Mouse (Mus musculus) neural tube, embryonic 12.5 days (tissue): ENCODE measurements around the gene Glt8d1. TPM values are rescaled to one million over a fixed set of nuclear protein-coding genes. Genes with fewer than 3 reads are reported as not detected.

Experiments used
- ATAC-seq: fragments of 200-750 bp; cut with Nextera tagmentation; 2 replicates; pipeline ENCODE4 v1.8.0; 2017; ENCODE audit warnings: low read depth, mild to moderate bottlenecking, moderate TSS enrichment, moderate library complexity; ENCODE audit not compliant: low FRiP score
- H3K27ac ChIP-seq: fragments of 300-500 bp; sonication (generic); 2 replicates; pipeline ENCODE4 v1.5.1; 2016
- H3K27me3 ChIP-seq: fragments of 300-500 bp; sonication (generic); replicated peaks from 2 replicates; pipeline ENCODE4 v1.6.1; 2016; ENCODE audit warnings: mild to moderate bottlenecking
- H3K36me3 ChIP-seq: fragments of 300-500 bp; sonication (generic); 2 replicates; pipeline ENCODE4 v1.6.1; 2016; ENCODE audit warnings: mild to moderate bottlenecking
- H3K4me1 ChIP-seq: fragments of 300-500 bp; sonication (generic); 2 replicates; pipeline ENCODE4 v1.6.1; 2016
- H3K4me2 ChIP-seq: fragments of 300-500 bp; sonication (generic); replicated peaks from 2 replicates; pipeline ENCODE4 v1.6.1; 2016; ENCODE audit warnings: mild to moderate bottlenecking
- H3K4me3 ChIP-seq: fragments of 300-500 bp; sonication (generic); 2 replicates; pipeline ENCODE4 v1.5.1; 2016
- H3K9ac ChIP-seq: fragments of 300-500 bp; sonication (generic); 2 replicates; pipeline ENCODE4 v1.6.1; 2016; ENCODE audit warnings: mild to moderate bottlenecking
- H3K9me3 ChIP-seq: fragments of 300-500 bp; sonication (generic); 2 replicates; pipeline ENCODE4 v1.6.1; 2016; ENCODE audit warnings: mild to moderate bottlenecking
- WGBS: fragments of 180-500 bp; shearing (Covaris S2); methylation state at CpG from one replicate; pipeline ENCODE4 v1.1.7; 2016; 5-methylcytosine and 5-hydroxymethylcytosine counted together
- polyA plus RNA-seq: library from polyadenylated mRNA; unstranded; fragments of >200 nt; fragmentation: Nextera tagmentation; extraction: Ambion mirVana; gene quantifications from 2 replicates; pipeline ENCODE4 v1.2.1, GENCODE M21; 2016

Gene Glt8d1
- polyA plus RNA-seq, 1 experiment from 2014 or later: 65.4 TPM

DNA sequence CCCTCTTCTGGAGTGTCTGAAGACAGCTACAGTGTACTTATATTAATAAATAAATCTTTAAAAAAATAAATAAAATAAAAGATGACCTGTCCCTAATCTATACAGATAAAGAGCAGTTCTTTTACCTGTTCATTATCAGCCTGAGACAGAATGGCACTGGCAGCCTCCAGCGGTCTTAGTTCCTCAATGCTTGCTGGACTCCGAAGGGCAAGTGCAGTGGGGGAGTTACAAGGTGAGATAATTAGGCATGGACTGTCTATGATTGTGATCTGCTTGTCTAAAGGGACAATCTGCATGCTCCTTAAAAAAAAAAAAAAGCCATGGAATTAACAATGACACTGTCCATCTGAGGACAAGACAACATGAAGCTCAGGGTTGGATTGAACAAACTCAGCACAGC is 12.7 kb downstream of the Glt8d1 start:
- H3K27me3 ChIP-seq: no peaks in the 10 kb centered on the region
- no peak overlapping the region for H3K4me2 ChIP-seq
- no peak overlapping the region for H3K27ac ChIP-seq
- 97% methylated on average over 2 of the region's 2 CpGs for WGBS
- H3K4me1 ChIP-seq: peaks cover 12% of the 10 kb centered on the region
- peaks cover 81% of the 10 kb centered on the region for H3K36me3 ChIP-seq
- no peak for ATAC-seq
- no peak overlapping the region for H3K4me3 ChIP-seq
- no peaks in the 10 kb centered on the region for H3K9me3 ChIP-seq
- no peak overlapping the region for H3K9ac ChIP-seq

DNA sequence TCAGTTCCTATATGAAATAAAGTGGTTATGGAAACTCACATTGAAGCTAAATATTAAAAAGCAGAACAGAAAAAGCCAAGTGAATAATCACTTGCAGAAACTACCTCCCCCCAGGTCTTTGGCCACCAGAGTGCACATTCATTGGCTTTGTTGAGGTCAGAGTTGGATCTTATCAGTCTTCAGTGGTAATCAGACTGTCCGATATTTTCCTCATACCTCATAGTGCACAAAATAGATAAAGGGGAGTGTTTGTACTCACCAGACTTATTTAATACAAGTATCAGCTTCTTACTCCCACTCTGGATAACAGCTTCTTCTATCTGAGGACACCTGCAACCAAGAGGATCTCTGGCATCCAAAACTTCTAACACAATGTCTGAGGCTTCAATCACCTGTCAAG is 14.9 kb downstream of the Glt8d1 start:
- Histone ChIP-seq H3K4me3 (no peak overlapping the region), H3K27me3 (no peaks in the 10 kb centered on the region), H3K4me1 (peaks cover 21% of the 10 kb centered on the region), H3K27ac (no peak overlapping the region), H3K9me3 (no peaks in the 10 kb centered on the region), H3K36me3 (peaks cover 62% of the 10 kb centered on the region), H3K4me2 (no peak overlapping the region), H3K9ac (no peak overlapping the region)
- ATAC-seq: no peak
- 97% methylated on average over 1 of the region's 1 CpGs for WGBS

DNA sequence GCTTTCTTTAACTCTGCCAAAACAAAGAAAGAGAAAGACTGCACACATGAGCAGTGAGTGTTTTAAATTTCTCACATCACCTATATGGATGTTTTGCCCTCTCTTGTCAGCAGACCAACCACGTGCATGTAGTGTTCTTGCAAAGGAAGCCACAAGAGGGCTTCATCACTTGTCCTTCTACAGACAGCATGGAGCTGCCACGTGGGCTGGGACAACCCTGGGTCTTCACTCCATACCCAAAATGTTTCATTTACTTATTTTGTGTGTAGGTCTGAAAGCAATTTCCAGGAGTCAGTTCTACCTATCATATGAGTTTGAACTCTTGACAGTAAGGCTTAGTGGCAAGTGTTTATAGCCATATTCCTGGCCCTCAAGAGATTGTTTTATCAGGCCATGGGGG is 16.7 kb downstream of the Glt8d1 start:
- Histone ChIP-seq H3K4me2 (peak overlapping the region; percentile 83), H3K4me1 (peaks cover 21% of the 10 kb centered on the region), H3K36me3 (peaks cover 44% of the 10 kb centered on the region), H3K9me3 (no peaks in the 10 kb centered on the region), H3K27me3 (no peaks in the 10 kb centered on the region), H3K4me3 (peak overlapping the region; percentile 77), H3K9ac (peak overlapping the region; percentile 93), H3K27ac (no peak overlapping the region)
- 0% methylated on average over 2 of the region's 2 CpGs for WGBS
- no peak for ATAC-seq

DNA sequence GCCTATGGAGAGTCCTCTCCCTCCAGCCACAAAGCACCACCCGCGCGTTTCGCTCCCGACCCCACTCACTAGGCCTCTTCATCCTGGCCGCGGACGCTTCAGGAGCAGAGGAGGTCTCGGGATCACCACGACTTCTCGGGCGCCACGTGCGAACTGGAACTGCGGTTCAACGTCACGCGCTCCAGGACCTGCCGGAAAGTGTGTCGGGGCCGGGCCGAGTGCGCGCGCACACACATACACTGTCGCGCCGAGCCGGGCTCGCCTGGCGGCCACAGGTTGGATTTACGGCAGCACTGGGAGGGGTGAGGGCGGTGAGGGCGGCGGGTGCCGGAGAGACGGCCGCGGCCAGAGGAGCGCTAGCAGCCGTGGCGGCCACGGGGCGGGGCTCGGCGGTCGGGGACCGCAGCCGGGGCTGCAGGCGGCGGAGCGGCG is 17.7 kb downstream of the Glt8d1 start, which contains the start of the genes Pbrm1 and Gnl3:
Gene Pbrm1, plus strand, starts transcription at position 279 of the 432 bp plus-strand sequence.
Gene Gnl3, minus strand, starts transcription at position 293 of the 432 bp plus-strand sequence.
- Histone ChIP-seq H3K9me3 (no peaks in the 10 kb centered on the region), H3K4me2 (peak within 1 kb of the TSS; percentile 83), H3K9ac (peak within 1 kb of the TSS; percentile 93), H3K36me3 (peaks cover 39% of the 10 kb centered on the region), H3K4me3 (peak within 1 kb of the TSS; percentile 77), H3K27ac (peak within 1 kb of the TSS; percentile 99), H3K4me1 (peaks cover 21% of the 10 kb centered on the region), H3K27me3 (no peaks in the 10 kb centered on the region)
- ATAC-seq: peak; percentile 93
- WGBS: 1% methylated on average over 53 of the region's 53 CpGs

DNA sequence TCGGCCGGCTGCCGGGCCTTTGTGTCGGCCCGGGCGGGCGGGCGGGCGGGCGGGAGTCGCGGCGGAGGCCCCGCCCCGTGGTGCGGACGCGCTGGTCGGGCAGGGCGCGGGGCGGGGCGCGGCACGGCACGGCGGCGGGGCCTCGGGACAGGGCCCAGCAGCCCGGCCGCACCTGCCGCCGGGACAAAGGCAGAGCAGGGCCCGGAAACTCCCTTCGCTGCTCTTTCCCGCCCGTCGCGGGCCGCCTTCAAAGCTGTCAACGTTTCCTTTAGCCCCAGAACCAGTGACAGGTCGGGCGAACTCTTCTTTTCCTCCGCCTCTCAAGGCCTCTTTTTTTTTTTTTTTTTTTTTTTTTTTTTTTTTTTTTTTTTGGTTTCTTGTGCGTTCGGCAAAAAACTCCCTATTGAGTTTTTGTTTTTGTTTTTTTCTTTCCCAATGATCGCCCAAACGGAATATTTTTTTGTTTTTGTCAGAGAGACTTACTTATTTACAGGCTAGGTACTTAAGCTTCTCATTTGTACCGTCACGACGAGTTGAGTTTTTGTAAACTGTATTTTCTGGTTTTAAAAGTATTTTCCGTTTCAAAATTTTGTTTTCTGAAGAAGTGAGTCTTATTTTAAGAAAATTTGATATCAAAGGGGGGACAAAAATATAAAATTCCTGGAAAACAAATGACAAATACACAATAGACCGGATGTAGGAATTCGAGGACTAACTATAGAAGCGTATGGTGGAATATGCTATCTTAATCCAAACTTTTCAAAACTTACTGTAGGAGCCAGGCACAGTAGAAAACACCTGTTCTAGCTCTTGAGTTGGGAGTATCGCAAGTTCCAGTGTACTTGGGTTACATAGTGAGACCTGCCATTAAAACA is 18.4 kb downstream of the Glt8d1 start:
- peaks cover 37% of the 10 kb centered on the region for H3K36me3 ChIP-seq
- H3K4me2 ChIP-seq: peak overlapping the region; percentile 62
- WGBS: 6% methylated on average over 36 of the region's 56 CpGs

DNA sequence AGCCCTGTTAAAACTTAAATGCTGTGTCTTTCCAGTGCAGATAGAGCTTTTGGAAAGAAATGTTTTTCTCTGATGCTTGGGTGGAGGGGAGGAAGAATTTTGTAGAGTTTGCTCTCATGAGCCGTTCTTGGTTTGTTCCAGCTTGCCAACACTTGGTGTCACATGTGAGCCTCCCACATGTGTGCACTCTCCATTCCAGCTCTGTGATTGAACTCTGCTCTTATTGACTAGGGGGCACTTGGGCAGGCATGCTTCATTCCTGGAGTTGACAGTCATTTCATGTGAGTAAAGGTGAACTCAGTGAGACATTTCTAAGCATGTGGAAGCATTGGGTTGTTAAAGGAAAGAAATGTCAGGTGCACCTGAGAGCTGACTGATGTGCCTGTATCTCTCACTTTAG is 21.4 kb downstream of the Glt8d1 start:
- Histone ChIP-seq H3K9me3 (no peaks in the 10 kb centered on the region), H3K27me3 (no peaks in the 10 kb centered on the region), H3K9ac (no peak overlapping the region), H3K36me3 (peaks cover 38% of the 10 kb centered on the region), H3K4me1 (peaks cover 18% of the 10 kb centered on the region), H3K4me3 (no peak overlapping the region), H3K4me2 (no peak overlapping the region), H3K27ac (no peak overlapping the region)
- 65% methylated on average over 1 of the region's 1 CpGs for WGBS
- ATAC-seq: no peak

More for the DNA sequence above, 18.4 kb downstream of the Glt8d1 start:
- Histone ChIP-seq H3K9ac (peak overlapping the region; percentile 93), H3K27ac (peak overlapping the region; percentile 99), H3K27me3 (no peaks in the 10 kb centered on the region), H3K4me1 (peaks cover 21% of the 10 kb centered on the region), H3K9me3 (no peaks in the 10 kb centered on the region), H3K4me3 (peak overlapping the region; percentile 77)
- peak; percentile 96 for ATAC-seq

DNA sequence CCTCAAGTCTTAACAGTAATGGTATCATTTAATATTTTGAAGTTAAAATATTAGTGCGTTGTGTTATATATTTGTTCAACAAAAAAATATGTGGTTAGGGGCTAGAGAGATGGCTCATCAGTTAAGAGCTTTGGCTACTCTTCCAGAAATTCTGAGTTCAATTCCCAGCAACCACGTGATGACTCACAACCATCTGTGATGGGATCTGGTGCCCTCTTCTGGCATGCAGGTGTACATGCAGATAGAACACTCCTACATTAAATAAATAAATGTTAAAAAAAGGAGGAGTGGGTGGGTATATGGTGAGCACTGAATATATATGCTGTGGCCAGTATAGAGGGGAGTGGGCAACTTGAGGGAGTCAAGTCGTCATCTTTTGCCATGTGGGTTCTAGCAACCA is 24.6 kb downstream of the Glt8d1 start:
- H3K9me3 ChIP-seq: no peaks in the 10 kb centered on the region
- no peaks in the 10 kb centered on the region for H3K27me3 ChIP-seq
- WGBS: 75% methylated on average over 3 of the region's 3 CpGs
- no peak overlapping the region for H3K4me3 ChIP-seq
- ATAC-seq: no peak
- peaks cover 60% of the 10 kb centered on the region for H3K36me3 ChIP-seq
- no peak overlapping the region for H3K27ac ChIP-seq
- H3K4me2 ChIP-seq: no peak overlapping the region
- H3K4me1 ChIP-seq: peaks cover under 1% of the 10 kb centered on the region; the same call in 1 of the 2 replicates
- no peak overlapping the region for H3K9ac ChIP-seq

DNA sequence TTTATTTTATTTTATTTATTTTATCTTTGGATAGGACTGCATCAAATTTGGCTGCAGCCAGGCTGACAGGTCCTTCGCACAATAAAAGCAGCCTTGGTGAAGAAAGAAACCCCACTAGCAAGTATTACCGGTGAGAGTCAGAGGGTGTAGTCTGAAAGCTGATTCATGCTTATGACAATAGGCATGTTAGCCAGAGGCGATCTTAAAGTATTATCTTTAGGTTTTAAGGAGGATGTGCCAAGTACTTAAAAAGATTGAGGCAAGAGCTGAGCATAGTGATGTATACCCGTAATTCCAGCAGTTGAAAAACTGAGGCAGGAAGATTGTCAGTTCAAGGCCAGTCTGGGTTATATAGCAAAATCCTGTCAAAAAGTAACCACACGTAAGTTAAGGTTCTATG is 44.1 kb downstream of the Glt8d1 start:
- Histone ChIP-seq H3K27ac (no peak overlapping the region), H3K4me3 (no peak overlapping the region), H3K9ac (no peak overlapping the region), H3K4me1 (no peaks in the 10 kb centered on the region), H3K9me3 (no peaks in the 10 kb centered on the region), H3K4me2 (no peak overlapping the region), H3K27me3 (no peaks in the 10 kb centered on the region), H3K36me3 (peaks cover 69% of the 10 kb centered on the region)
- no peak for ATAC-seq
- WGBS: 94% methylated on average over 5 of the region's 5 CpGs

DNA sequence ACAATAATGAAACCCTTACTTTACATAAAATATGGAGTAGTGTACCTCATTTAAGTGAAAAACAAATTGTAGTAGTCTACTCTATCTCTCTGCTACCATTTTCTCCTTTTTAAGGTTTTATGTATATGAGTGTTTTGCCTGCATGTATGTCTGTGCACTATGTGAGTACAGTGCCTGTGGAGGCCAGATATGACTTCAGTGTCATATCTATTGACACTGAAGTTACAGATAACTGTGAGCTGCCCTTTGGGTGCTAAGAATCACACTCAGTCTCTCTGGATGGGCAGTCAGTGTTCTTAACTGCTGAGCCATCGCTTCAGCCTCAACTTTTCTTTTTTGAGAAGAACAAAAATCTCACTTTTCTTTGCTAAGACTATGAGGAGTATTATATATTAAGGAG is 44.6 kb downstream of the Glt8d1 start:
- Histone ChIP-seq H3K9me3 (no peaks in the 10 kb centered on the region), H3K9ac (no peak overlapping the region), H3K4me3 (no peak overlapping the region), H3K27me3 (no peaks in the 10 kb centered on the region), H3K4me2 (no peak overlapping the region), H3K36me3 (peaks cover 71% of the 10 kb centered on the region), H3K27ac (no peak overlapping the region), H3K4me1 (no peaks in the 10 kb centered on the region)
- no peak for ATAC-seq
- WGBS: 93% methylated on average over 1 of the region's 1 CpGs

Other genes starting within 250 kb of the Glt8d1 start
- 25.3 and 25.5 TPM in 2 replicates for gene Tmem110, start 175.8 kb upstream of the Glt8d1 start, polyA plus RNA-seq
- gene Mustn1, start 122.2 kb upstream of the Glt8d1 start, polyA plus RNA-seq: 2.5 and 3.1 TPM in 2 replicates
- not detected in 2 replicates for gene Itih4, start 114.9 kb upstream of the Glt8d1 start, polyA plus RNA-seq
- 0.09 and 0.24 TPM in 2 replicates for gene Itih3, start 77.6 kb upstream of the Glt8d1 start, polyA plus RNA-seq
- 0.06 TPM in 1 of 2 replicates, not detected in the other for gene Itih1, start 58.1 kb upstream of the Glt8d1 start, polyA plus RNA-seq
- gene Nek4, start 50.0 kb upstream of the Glt8d1 start, polyA plus RNA-seq: 17.7 and 19.3 TPM in 2 replicates
- gene Spcs1, start 272 bp downstream of the Glt8d1 start, polyA plus RNA-seq: 299 and 309 TPM in 2 replicates
- 179 and 184 TPM in 2 replicates for gene Pbrm1, start 17.7 kb downstream of the Glt8d1 start, polyA plus RNA-seq
- 68.0 and 79.4 TPM in 2 replicates for gene Gnl3, start 17.8 kb downstream of the Glt8d1 start, polyA plus RNA-seq
- 79.5 and 80.5 TPM in 2 replicates for gene Smim4, start 127.6 kb downstream of the Glt8d1 start, polyA plus RNA-seq
- gene Nt5dc2, start 129.7 kb downstream of the Glt8d1 start, polyA plus RNA-seq: 437 and 462 TPM in 2 replicates
- 26.0 and 27.3 TPM in 2 replicates for gene Stab1, start 167.2 kb downstream of the Glt8d1 start, polyA plus RNA-seq
- gene Tnnc1, start 206.9 kb downstream of the Glt8d1 start, polyA plus RNA-seq: 44.2 and 62.0 TPM in 2 replicates
- gene Nisch, start 215.5 kb downstream of the Glt8d1 start, polyA plus RNA-seq: 419 and 436 TPM in 2 replicates
- gene Sema3g, start 216.5 kb downstream of the Glt8d1 start, polyA plus RNA-seq: 1.6 and 1.9 TPM in 2 replicates
- gene Phf7, start 249.9 kb downstream of the Glt8d1 start, polyA plus RNA-seq: 12.4 and 13.9 TPM in 2 replicates